Mouse (Mus musculus): ENCODE measurements around the gene Lmtk2.

Lmtk2 gene

DNA sequence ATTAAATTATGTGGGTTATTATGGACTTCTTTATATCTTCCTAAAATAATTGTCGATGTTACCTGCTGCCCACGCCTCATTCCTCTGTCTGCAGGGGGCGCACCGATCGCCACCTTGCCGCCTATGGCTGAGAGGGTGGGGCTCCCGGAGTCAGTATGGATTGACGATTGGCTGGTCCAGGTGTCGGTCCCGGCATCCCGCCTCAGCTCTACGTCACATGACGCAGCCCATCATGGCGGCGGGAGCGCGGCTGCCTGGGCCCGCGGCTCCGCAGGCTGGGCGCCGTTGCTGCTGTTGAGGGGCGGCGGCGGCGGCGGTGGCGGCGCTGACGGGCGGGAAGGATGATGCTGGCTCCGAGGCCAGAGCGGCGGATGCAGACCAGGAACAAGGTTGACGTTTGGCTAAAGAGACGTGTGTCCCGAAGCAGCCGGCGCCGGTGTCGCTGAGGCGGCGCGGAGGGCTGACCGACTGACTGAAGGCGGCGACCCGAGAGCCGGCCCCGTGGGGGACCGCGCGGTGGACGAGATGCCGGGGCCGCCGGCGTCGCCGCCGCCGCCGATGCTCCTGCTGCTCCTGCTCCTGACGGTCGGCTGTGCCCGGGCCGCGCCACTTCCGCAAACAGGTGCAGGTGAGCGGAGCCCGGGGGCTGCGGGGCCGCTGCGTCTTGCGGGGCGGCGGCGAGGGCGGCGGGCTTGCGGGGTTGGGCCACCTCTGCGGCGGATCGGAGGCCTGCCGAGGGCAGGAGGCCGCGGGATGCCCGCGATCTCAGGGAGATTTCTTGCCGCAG is at the start of gene Lmtk2:
Gene Lmtk2, plus strand, starts transcription at position 288 of the 787 bp plus-strand sequence.
- peak; percentile 96 for DNase-seq

DNA sequence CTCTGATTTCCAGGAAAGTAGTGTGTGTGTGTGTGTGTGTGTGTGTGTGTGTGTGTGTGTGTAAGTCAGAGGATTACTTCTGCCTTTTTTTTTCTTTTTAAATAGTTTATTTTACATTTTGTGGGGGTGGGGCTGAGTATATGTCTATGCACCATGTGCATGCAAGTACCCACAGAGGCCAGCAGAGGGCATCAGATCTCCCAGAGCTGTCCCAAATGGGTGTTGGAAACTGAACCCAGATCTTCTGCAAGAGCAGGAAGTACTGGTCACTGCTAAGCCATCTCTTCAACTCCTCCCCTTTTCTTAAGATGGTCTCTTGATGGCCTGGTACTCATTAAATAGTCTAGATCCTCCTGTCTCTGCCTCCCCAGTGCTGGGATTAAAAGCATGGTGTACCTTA is 49.0 kb upstream of the Lmtk2 start:
- peak; percentile 11 for DNase-seq

DNA sequence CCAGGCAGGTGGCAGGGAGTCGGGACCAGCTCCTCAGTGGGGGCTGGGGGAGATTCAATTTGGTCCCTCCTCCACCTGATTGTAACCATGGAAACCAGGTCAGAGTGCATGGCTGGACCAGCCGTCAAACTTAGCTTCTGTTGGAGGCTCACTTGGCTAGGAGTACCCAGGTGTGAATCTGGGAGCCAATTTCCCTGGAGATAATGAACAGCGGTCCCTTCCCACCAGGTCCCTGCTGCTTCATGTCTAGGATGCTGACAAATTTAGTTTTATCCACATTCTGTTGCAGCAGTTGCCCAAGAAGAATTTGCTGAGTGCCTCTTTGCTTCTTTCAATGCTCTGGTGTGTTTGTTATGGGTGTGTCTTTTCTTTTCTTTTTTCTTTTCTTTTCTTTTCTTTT is 46.8 kb upstream of the Lmtk2 start:
- DNase-seq: no peak

- DNase-seq: no peak
These were observed 45.9 kb upstream of the Lmtk2 start for GRCm38 (mm10) chr5:144054340-144054739.

DNA sequence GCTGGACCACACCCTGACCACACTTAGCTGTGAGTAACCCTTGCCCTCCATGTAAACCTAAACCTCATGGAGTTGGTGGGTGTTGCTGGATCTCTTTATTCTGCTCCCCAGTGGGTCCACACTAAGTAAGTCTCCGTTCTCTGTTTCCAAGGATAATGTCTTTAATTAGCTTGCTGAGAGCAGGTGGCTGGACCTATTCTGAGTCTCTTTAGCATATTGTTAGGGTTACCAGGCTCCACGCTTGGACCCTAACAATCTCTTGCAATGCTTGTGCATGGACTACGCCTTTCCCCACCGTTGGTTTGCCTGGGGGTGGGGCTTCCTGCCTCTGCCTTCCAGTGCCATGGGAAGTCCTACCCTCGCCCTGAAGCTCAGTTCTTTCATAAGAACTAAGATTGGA is 36.1 kb upstream of the Lmtk2 start:
- no peak for DNase-seq

GRCm38 (mm10) chr5:144066036-144066435 is 34.2 kb upstream of the Lmtk2 start:
- no peak for DNase-seq

DNA sequence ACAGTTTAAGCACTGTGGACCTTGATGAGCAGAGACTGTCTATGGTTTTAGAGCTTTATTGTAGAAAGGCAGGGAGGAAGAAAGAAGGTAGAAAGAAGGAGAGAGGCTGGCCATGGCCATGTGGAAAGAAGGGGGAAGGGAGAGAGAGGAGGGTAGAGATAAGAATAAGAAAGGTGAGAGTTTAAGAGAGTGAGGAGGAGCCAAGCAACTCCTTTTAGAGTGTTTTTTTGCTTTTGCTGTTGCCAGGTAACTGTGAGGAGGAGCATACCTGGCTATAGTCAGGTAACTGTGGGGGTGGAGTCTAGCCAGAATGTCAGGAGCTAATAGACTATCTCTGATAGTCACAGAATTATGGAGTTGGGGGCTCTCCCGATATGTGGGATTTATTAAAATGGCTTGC is 30.2 kb upstream of the Lmtk2 start:
- no peak for DNase-seq

DNA sequence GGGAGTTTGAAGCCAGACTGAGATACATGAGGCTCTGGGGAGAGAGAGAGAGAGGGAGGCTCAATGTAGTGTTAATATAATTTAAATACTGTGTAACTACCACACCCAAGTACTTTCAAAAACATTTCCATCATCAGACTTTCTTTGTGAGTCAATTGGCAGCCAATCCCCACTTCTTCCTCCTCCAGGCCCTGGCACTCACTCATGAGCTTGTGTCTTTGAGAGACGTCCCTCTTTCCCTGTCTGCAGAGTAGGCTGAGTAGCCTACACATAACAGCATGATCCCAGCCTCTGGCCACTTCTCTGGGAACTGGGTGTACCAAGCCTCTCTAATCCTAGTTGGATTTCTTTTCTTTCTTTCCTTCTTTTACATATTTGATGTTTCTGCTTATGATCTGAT is 29.0 kb upstream of the Lmtk2 start:
- DNase-seq: no peak

- DNase-seq: no peak
These were observed 22.7 kb upstream of the Lmtk2 start for GRCm38 (mm10) chr5:144077541-144077940.

GRCm38 (mm10) chr5:144080886-144081285 is 19.4 kb upstream of the Lmtk2 start:
- DNase-seq: peak; percentile 30

DNA sequence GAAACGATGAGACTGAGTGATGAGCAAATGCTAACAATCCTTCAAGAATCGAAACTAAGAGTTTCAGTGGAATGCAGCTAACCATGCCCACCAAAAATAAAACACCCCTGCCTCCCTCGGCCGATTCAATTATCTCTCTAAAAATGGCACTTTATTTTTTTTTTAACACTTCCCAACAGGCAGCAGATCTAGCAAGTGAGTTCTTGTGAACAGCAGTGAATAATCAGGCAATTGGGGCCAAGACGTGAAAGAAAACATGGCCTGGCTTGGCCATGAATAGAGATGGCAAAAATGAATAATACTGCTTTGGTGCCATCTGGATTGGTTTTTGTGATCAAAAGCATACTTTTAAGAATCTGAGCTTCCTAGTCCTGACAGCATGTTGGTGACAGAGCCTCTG is 18.2 kb upstream of the Lmtk2 start:
- no peak for DNase-seq

DNA sequence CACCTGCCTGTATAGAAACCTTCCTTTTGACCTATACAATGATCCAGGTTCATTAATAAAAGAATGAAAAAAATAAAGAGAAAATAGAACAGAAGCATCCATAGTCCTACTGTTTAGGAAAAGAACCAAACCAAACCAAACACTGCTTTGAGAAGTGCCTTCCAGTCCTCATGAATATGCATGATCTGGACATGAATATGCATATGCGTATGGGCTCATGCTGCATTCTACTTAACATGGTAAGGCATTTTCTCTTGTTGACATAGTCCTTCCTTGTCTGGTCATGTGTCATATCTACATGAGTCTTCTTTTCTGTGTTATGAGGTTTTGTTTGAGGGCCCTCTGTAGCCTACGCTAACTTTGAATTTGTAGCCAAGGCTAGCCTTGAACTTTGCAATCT is 16.7 kb upstream of the Lmtk2 start:
- no peak for DNase-seq

GRCm38 (mm10) chr5:144084271-144084670 is 16.0 kb upstream of the Lmtk2 start:
- DNase-seq: no peak

- DNase-seq: no peak
These were observed 14.5 kb upstream of the Lmtk2 start for GRCm38 (mm10) chr5:144085696-144086095.

- no peak for DNase-seq
These were observed 13.7 kb upstream of the Lmtk2 start for GRCm38 (mm10) chr5:144086494-144086893.

- DNase-seq: no peak
These were observed 11.9 kb upstream of the Lmtk2 start for GRCm38 (mm10) chr5:144088354-144088753.

DNA sequence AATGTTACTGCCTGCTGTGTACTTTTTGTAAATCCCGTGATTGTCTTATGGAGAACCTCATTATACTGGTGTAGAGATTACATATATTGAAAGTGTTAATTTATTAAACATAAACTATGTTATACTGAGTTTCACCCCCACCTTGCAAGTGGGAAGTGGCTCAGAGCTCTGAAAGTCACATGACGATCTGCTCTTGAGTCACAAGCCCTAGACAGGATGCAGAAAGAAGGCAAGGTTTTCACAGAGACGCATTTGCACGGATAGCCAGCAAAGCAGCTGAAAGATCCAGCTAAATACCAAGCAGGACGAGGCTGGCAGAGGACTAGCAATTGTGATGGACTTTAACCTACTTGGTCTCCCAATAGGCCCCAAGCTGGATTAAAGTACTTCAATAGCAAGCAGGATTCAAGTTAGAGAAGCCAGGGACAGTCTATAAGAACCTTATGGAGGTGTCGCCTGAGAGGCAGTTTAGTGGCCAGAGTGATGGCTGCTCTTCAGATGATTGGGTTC is 4.7 kb upstream of the Lmtk2 start:
- no peak for DNase-seq

DNA sequence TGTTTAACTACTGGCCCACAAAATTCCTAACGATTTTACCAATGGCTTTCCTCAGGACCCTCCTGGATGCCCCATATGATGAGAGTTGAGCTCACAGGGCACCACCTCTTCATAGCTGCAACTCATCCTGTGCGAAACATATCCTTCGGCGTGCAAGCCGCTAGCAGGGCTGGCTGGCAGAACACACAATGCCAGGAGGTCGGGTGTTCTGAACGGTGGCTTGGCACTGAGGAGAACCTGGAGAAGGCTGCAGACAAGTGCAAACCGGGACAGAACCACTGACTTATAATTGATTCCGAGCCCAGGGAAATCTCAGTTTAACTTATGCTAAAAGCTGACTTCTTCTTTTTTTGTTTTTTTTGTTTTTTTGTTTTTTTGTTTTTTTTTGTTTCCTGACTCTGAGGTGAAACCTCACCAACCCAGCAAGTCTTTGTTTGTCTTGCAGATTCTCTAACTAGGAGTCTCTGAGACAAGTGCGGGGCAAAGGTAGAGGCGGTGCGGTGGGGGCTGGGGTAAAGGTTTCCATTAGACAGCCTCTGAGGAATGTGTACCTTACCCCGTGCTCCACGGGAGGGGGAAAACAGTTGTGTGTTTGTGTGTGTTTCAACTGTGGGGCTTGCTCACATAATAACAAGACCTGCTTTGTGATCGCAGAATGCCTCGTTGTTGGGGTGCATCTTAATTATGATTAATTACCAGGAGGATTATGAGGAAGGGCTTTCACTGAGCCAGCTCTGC is 2.2 kb upstream of the Lmtk2 start:
- DNase-seq: peak; percentile 43

- DNase-seq: no peak
These were observed 1.7 kb upstream of the Lmtk2 start for GRCm38 (mm10) chr5:144098640-144098929.

DNA sequence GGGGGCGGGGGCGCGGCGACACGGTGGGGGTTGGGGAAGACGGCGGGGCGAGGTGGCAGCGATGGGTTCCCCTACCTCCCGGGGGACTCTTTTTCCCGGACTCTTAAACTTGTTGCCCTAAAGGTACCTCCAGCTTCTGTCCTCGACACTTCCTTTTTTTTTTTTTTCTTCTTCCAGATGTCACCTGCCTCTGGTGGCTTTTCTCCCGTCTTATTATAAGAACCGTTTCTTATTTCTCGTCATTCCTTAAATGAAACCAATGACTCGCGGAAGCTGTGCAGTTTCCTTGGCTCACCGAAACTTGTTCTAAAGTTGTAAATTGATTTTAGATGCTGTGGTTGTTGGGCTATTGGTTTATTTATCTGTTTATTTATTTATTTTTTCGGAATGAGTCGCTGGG is 712 bp downstream of the Lmtk2 start:
- no peak for DNase-seq

- peak; percentile 30 for DNase-seq
These were observed 4.8 kb downstream of the Lmtk2 start for GRCm38 (mm10) chr5:144105070-144105469.

GRCm38 (mm10) chr5:144105471-144106129 is 5.4 kb downstream of the Lmtk2 start:
- no peak for DNase-seq

DNA sequence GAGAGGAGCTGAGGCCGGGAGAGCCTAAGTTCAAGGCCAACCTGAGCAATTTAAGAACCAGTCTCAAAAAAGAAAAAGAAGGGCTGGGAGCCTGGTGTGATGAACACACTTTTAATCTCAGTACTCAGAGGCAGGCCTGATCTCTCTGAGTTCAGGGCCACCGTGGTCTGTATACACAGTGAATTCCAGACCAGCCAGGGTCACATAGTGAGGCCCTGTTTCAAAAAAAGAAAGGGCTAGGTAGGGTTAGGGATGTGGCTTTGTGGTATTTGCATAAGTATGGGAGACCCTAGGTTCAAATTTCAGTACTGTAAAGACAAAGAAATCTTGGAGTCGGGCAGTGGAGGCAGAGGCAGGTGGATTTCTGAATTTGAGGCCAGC is 5.9 kb downstream of the Lmtk2 start:
- DNase-seq: no peak

DNA sequence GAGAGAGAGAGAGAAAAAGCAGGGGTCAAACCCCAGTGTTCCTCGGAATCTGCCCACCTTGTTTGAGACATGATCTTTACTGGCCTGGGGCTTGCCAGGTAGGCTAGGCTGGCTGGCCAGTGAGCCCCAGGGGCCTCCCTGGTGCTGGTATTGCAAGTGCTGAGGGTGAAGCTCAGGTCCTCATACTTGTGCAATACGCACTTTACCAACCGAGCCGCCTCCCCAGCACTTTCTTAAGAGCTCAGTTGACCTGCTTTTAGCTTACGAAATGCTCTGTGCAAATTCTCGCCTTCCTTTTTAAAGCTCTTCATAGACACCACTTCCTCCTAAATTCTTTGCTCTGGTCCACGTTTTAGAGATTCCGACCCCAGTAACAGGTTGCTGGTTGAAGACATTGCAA is 9.0 kb downstream of the Lmtk2 start:
- no peak for DNase-seq
